Mouse (Mus musculus): Measurements from ENCODE around the gene Cst7. TPM values are rescaled to one million over a fixed set of nuclear protein-coding genes. Genes with fewer than 3 reads are reported as not detected.
"Not testable (repeated sequence)": the region's sequence is repeated elsewhere in the genome, so short reads cannot be mapped to it uniquely, and the experiment has no call there.

Gene Cst7
- polyA plus RNA-seq (2015; fragmentation: Nextera tagmentation; extraction: Ambion mirVana) = 0.18 and 0.28 TPM in 2 replicates

DNA sequence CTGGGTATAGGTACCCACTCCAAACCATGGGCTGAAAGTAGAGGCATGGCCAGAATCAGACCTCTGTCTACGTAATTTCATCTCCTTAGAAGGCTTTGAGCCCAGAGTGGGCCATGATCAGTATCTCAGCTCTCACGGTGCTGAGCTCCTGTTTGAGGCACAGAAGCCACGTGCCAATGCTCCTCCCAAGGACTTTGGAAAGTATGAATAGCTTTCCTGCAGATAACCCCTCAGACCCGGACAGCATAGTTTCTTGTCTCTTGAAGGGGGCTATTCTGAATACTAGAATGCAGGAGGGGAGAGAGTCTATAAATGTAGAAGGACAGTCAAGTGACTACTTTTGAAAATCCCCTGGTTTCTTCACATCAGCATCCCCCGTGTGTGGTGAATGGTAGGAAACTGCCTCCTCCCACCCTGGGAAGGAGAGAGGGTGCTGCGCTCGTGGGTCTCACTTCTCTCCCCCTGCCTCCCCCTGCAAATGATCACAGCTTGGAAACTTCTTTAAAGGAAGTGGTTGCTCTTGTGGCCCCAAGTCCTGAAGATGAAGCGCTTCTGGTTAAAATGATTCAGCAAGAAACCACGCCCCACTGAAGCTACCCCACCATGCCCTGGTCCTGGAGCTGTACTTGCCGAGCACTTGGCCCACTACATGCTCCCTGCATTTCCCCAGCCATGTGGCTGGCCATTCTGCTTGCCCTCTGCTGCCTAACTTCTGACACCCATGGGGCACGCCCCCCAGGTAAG, at the start of gene Cst7:
Gene Cst7, plus strand, starts transcription at position 569 of the 744 bp plus-strand sequence.
- Histone ChIP-seq H3K4me3 (no peak within 1 kb of the TSS), H3K27me3 (no peaks in the 10 kb centered on the region), H3K9ac (no peak within 1 kb of the TSS), H3K4me1 (no peaks in the 10 kb centered on the region), H3K9me3 (replicated peaks) (no peaks in the 10 kb centered on the region), H3K27ac (no peak within 1 kb of the TSS), H3K36me3 (ENCODE audit: poor library complexity, severe bottlenecking) (no peaks in the 10 kb centered on the region), H3K4me2 (no peak within 1 kb of the TSS)
- ATAC-seq = no peak
- WGBS = 78% methylated on average over 11 of the region's 11 CpGs

DNA sequence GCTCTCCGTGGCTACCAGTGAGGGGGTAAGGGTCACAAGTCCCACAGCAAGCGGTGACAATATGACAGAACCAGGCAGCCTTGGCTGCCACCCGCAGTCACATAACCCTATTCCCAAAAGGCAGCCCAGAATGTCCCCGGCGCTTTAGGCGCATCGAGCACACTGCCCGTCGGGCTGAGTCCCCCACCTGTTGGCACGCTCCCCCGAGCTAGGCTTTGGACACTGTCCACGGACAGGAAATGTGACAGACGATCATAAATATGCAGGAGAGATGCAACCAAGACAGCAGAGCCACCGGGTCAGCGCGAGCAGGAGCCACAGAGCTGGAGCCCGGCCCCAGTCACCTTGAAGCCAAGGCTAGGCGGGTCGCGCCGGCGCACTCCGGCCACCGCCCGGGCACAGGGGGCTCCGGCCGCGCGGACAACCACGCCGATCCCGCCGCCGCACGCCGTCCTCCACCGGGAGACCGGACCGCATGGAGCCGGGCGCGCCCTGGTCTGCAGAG, 44.5 kb upstream of the Cst7 start:
- 2% methylated on average over 42 of the region's 42 CpGs for WGBS
- Histone ChIP-seq H3K4me1 (peaks cover 6% of the 10 kb centered on the region; the same call in 1 of the 2 replicates), H3K9me3 (replicated peaks) (no peaks in the 10 kb centered on the region), H3K4me2 (peak overlapping the region; percentile 70), H3K4me3 (peak overlapping the region; percentile 38), H3K36me3 (ENCODE audit: poor library complexity, severe bottlenecking) (no peaks in the 10 kb centered on the region), H3K27me3 (peaks cover 24% of the 10 kb centered on the region), H3K9ac (peak overlapping the region; percentile 37; the same call in 1 of the 2 replicates), H3K27ac (no peak overlapping the region)
- ATAC-seq = no peak

DNA sequence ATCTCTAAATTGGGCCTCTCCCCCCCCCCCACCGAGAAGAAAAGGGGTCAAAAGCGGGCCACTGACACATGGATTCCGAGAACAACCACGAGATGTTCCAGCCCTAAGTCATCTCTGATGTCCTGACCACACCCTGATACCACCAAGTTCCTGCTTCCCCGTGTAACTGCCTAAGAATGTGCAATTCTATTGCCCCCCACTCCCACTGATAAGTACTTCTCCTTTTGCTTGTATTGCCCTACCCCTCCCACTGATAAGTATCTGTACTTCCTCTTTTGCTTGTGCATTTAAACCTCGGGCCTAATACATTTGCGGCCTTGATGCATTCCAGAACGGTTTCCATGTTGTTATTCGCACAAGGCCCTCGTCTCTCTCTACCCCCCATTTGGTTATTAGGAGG, 20.6 kb upstream of the Cst7 start:
- not testable (repeated sequence) for H3K4me3 ChIP-seq; ATAC-seq; H3K4me2 ChIP-seq; H3K36me3 ChIP-seq (ENCODE audit: poor library complexity, severe bottlenecking); H3K9me3 ChIP-seq (replicated peaks); H3K27me3 ChIP-seq; H3K9ac ChIP-seq; H3K27ac ChIP-seq; H3K4me1 ChIP-seq
- 89% methylated on average over 10 of the region's 10 CpGs for WGBS

DNA sequence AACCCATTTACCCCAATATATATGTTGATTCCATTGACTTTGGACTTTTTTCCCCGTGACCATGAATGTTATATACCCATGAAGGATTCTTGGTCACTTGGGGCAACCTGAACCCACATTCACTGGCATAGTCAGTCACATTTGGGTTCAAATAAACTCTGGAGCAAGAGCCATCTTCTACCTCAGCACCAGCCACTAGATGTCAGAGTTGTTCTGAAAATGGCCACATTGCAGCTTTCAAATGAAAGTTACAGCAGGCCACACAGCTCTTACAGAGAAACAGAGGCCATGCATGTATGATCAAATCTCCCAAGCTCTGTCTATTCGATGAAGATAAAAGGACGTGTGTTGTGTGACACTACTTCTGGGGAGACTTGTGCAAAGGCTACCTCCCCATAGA, 11.6 kb upstream of the Cst7 start:
- H3K4me3 ChIP-seq = no peak overlapping the region
- H3K27ac ChIP-seq = no peak overlapping the region
- no peaks in the 10 kb centered on the region for H3K9me3 ChIP-seq (replicated peaks)
- H3K36me3 ChIP-seq (ENCODE audit: poor library complexity, severe bottlenecking) = no peaks in the 10 kb centered on the region
- H3K27me3 ChIP-seq = no peaks in the 10 kb centered on the region
- WGBS = 56% methylated on average over 3 of the region's 3 CpGs
- no peak overlapping the region for H3K9ac ChIP-seq
- H3K4me2 ChIP-seq = no peak overlapping the region
- ATAC-seq = no peak
- no peaks in the 10 kb centered on the region for H3K4me1 ChIP-seq

DNA sequence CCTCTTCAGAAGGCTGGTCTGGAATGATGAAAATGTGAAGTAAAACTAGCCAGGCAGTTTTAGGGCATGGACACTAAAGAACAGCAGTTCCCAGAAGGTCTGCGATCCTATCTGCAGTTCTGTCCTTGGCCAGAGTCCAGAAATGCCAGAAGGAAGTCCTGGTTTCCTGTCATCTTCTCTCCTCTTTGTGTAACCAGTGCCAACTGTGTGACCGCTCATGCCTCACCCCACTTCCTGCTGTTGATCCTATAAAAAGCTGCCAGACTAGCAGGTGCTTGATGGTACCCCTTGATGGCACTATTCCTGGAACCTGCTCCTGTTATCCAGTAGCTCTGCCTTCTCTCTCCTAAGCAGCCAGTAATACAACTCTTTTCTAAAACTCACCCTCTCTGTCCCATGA, 3.2 kb upstream of the Cst7 start:
- Histone ChIP-seq H3K9me3 (replicated peaks) (no peaks in the 10 kb centered on the region), H3K27ac (no peak overlapping the region), H3K4me2 (no peak overlapping the region), H3K4me1 (no peaks in the 10 kb centered on the region), H3K27me3 (no peaks in the 10 kb centered on the region), H3K9ac (no peak overlapping the region), H3K4me3 (no peak overlapping the region), H3K36me3 (ENCODE audit: poor library complexity, severe bottlenecking) (no peaks in the 10 kb centered on the region)
- 92% methylated on average over 2 of the region's 2 CpGs for WGBS
- ATAC-seq = no peak

DNA sequence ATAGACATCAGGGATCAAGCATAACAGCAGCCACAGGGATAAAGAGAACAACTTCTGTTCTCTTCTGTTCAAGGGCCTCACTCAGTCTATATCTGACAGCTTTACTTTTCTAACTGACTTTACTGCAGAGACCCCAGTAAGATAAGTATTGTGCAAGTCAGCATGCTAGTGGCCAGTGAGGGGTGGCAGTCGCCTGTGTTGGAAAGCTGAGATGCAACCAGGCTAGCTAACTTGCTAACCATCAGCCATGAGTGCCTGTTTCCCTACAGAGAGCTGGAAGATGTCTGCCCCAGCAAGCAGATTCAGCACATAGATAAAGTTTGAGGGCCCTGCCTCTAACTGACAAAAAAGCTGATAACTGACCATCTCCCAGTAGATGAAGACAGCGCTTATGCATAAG, 546 bp downstream of the Cst7 start:
- WGBS = 86% methylated on average over 2 of the region's 2 CpGs

DNA sequence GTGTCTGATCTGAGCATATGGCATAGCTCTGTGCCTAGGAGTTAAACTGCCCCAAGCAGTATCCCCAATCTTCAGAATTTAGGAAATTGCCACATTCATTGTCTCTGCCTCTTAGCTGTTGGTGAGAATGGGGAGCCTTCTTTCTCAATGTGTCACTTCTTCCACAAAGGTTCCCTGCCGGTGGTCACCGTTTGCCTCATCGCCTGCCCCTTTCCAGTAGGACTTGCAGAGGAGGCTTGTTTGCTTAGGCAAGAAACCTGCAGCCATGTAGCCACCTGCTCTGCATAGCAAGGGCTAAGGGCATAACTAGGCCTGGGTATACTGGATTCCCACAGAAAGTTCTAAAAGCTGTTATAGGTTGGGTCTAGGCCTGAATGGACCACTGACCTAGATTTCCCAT, 2.2 kb downstream of the Cst7 start:
- Histone ChIP-seq H3K27me3 (no peaks in the 10 kb centered on the region), H3K4me1 (no peaks in the 10 kb centered on the region), H3K9ac (no peak overlapping the region), H3K27ac (no peak overlapping the region), H3K4me3 (no peak overlapping the region), H3K4me2 (no peak overlapping the region), H3K36me3 (ENCODE audit: poor library complexity, severe bottlenecking) (0 out of 2 replicates have a peak, but pooled peaks cover 6% of the 10 kb centered on the region), H3K9me3 (replicated peaks) (no peaks in the 10 kb centered on the region)
- 93% methylated on average over 3 of the region's 3 CpGs for WGBS
- ATAC-seq = no peak

More for the DNA sequence above, 546 bp downstream of the Cst7 start:
- Histone ChIP-seq H3K4me2 (no peak overlapping the region), H3K36me3 (ENCODE audit: poor library complexity, severe bottlenecking) (no peaks in the 10 kb centered on the region), H3K9ac (no peak overlapping the region), H3K9me3 (replicated peaks) (no peaks in the 10 kb centered on the region), H3K4me1 (no peaks in the 10 kb centered on the region), H3K4me3 (no peak overlapping the region), H3K27ac (no peak overlapping the region), H3K27me3 (no peaks in the 10 kb centered on the region)
- ATAC-seq = no peak

DNA sequence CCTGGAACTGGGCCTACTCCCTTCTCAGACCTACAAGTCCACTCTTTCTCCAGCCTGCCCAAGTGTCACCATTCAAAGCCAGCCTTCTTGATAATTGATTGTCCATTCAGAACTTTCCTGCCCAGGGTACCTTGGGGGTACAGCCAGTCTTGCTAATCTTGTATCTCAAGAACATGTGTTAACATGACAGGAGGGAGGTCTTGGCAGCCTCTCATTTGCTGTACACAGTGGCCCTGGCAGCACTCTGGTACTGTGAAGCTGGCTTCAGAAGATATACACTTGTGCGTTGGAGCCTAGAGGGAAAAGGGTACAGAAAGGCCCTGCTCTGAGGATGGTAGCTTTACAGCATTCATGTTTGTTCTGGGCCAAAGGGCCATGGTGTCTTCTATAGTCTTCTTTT, 6.0 kb downstream of the Cst7 start:
- Histone ChIP-seq H3K27me3 (no peaks in the 10 kb centered on the region), H3K4me2 (no peak overlapping the region), H3K9me3 (replicated peaks) (no peaks in the 10 kb centered on the region), H3K36me3 (ENCODE audit: poor library complexity, severe bottlenecking) (peaks cover 10% of the 10 kb centered on the region; the same call in 1 of the 2 replicates), H3K27ac (no peak overlapping the region), H3K4me3 (no peak overlapping the region), H3K9ac (no peak overlapping the region), H3K4me1 (no peaks in the 10 kb centered on the region)
- 97% methylated on average over 1 of the region's 1 CpGs for WGBS
- no peak for ATAC-seq

DNA sequence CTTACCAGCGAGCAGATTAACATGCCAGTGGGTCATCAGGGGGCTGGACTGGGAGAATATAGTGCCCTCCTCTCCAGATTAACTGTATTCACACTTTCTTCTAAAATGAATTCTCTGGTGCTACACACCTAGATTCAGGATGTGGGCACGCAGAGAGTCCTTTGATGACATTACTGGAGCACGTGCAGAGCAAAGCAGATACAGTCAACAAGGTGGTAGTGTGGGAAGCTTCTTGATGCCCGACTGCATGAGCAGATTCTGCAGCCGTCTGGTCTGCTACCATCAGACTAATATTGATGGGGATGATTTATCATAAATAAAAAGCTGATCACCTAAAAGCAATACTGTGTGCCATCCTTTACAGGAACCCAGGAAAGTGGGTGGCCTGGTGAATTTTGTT, 8.4 kb downstream of the Cst7 start:
- Histone ChIP-seq H3K9me3 (replicated peaks) (no peaks in the 10 kb centered on the region), H3K4me3 (no peak overlapping the region), H3K9ac (no peak overlapping the region), H3K4me1 (no peaks in the 10 kb centered on the region), H3K4me2 (no peak overlapping the region), H3K36me3 (ENCODE audit: poor library complexity, severe bottlenecking) (peaks cover 19% of the 10 kb centered on the region), H3K27me3 (no peaks in the 10 kb centered on the region), H3K27ac (no peak overlapping the region)
- no peak for ATAC-seq
- WGBS = 87% methylated on average over 5 of the region's 5 CpGs

DNA sequence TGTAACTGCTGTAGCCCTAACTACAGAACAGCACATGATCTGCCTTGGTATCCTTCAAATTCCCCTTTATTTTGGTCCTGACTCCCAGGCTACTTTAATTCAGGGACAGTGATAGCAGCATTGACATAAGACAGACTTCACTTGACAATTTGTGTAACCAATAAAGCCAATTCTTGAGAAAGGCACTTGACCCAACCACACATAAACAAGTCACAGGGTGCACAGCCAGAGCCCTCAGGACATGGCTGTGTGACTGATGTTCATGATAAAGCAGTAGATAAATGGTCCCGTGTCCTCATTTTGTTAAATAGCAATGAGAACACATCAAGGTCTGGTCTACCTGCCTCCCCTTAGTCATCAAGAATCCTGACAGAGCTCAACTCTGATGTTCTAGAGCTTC, 9.4 kb downstream of the Cst7 start:
- WGBS = 81% methylated on average over 1 of the region's 1 CpGs
- no peak overlapping the region for H3K4me3 ChIP-seq
- no peaks in the 10 kb centered on the region for H3K4me1 ChIP-seq
- no peak for ATAC-seq
- H3K9me3 ChIP-seq (replicated peaks) = no peaks in the 10 kb centered on the region
- no peaks in the 10 kb centered on the region for H3K27me3 ChIP-seq
- no peak overlapping the region for H3K27ac ChIP-seq
- peaks cover 30% of the 10 kb centered on the region for H3K36me3 ChIP-seq (ENCODE audit: poor library complexity, severe bottlenecking)
- H3K9ac ChIP-seq = no peak overlapping the region
- H3K4me2 ChIP-seq = no peak overlapping the region

DNA sequence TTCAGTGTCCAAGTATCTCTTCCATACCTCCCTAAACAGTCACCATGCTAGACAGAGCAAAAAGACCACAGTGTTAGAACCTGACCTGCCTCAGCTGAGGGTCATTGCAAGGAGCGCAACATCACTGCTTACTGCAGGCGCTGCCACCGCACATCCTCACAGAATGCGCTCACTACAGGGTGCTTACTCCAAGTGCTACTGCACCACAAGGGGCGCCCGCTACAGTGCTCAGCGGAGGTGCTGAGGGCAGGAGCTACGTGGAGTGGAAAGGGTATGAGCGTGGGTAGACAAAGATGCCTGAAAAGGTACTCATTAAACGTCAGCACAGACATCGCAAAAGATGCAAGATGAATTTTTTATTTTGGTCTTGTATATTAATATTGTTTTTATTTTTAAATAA, 18.9 kb downstream of the Cst7 start:
- no peak overlapping the region for H3K4me2 ChIP-seq
- H3K4me3 ChIP-seq = no peak overlapping the region
- H3K9ac ChIP-seq = no peak overlapping the region
- whole genome bisulfite sequencing = 70% methylated on average over 11 of the region's 11 CpGs
- H3K4me1 ChIP-seq = no peaks in the 10 kb centered on the region
- no peak for ATAC-seq
- H3K36me3 ChIP-seq (ENCODE audit: poor library complexity, severe bottlenecking) = peaks cover 67% of the 10 kb centered on the region
- H3K27me3 ChIP-seq = no peaks in the 10 kb centered on the region
- H3K27ac ChIP-seq = no peak overlapping the region
- H3K9me3 ChIP-seq (replicated peaks) = no peaks in the 10 kb centered on the region

DNA sequence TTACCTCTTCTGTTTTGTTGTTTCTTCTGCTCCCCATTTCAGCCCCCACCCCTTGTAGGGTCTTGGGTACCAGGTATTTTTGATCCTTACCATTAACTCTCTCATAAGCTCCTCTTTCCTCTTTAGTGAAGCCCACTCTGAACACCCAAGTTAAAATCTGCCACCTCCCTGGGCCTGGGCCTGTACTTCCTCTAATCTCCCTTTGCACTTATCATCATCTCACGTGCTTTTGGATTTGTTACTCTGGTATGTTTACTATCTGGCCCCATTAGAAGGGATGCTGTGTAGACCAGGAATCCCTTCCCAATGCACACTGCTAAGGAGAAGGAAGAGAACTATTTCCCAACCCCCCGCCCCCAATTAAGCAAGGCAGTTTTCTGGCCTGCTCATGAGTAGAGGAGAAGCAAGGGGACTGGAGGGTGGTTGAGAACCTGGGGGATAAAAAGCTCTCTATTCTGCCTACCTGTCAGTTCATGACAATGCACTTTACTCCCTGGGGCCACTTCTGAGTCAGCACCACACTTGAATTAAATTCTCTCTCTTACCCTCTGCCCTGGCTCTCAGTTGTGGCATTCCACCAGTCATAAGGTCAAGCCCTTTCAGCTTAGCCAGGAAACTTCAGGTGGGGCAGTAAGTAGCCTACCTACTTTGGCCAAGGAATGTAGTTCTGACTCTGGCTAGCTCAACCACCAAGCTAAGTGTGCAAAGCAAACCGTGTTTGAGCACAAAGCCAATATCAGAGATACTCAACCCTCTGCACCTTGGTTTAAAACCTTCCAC, 25.4 kb downstream of the Cst7 start:
- no peak overlapping the region for H3K9ac ChIP-seq
- no peak overlapping the region for H3K4me3 ChIP-seq
- 96% methylated on average over 3 of the region's 3 CpGs for WGBS
- ATAC-seq = no peak
- H3K36me3 ChIP-seq (ENCODE audit: poor library complexity, severe bottlenecking) = peaks cover 27% of the 10 kb centered on the region
- H3K4me2 ChIP-seq = no peak overlapping the region
- no peaks in the 10 kb centered on the region for H3K9me3 ChIP-seq (replicated peaks)
- no peak overlapping the region for H3K27ac ChIP-seq
- H3K4me1 ChIP-seq = no peaks in the 10 kb centered on the region
- no peaks in the 10 kb centered on the region for H3K27me3 ChIP-seq

Measured in forebrain, embryonic 13.5 days (tissue).